Mouse (Mus musculus) megakaryocyte-erythroid progenitor cell, adult 5-6 weeks (primary cell): ENCODE results near the gene Rps27a. TPM values are rescaled to one million over a fixed set of nuclear protein-coding genes. Genes with fewer than 3 reads are reported as not detected.
"Not testable (repeated sequence)": the region's sequence is repeated elsewhere in the genome, so short reads cannot be mapped to it uniquely, and the experiment has no call there.

ENCODE experiments used
- ATAC-seq: replicated peaks from 2 replicates; pipeline ENCODE4 v1.8.0; 2016; ENCODE audit warnings: mild to moderate bottlenecking, inconsistent platforms; ENCODE audit not compliant: severe bottlenecking, poor library complexity, low FRiP score, low TSS enrichment
- total RNA-seq, 2 experiments: library from RNA; stranded (forward) in 1 of 2; stranded (reverse) in 1 of 2; fragments of 200-1000, 215-1000 nt in 1 of 2; fragments of >200 nt in 1 of 2; fragmentation: Nextera tagmentation in 1 of 2; gene quantifications; 2 replicates each; pipeline ENCODE4 v1.2.3; 2014 to 2017

Gene Rps27a
- total RNA-seq (2014; fragmentation: Nextera tagmentation) (4,800 and 5,317 TPM in 2 replicates), total RNA-seq (2017) (1,061 and 1,131 TPM in 2 replicates)

DNA sequence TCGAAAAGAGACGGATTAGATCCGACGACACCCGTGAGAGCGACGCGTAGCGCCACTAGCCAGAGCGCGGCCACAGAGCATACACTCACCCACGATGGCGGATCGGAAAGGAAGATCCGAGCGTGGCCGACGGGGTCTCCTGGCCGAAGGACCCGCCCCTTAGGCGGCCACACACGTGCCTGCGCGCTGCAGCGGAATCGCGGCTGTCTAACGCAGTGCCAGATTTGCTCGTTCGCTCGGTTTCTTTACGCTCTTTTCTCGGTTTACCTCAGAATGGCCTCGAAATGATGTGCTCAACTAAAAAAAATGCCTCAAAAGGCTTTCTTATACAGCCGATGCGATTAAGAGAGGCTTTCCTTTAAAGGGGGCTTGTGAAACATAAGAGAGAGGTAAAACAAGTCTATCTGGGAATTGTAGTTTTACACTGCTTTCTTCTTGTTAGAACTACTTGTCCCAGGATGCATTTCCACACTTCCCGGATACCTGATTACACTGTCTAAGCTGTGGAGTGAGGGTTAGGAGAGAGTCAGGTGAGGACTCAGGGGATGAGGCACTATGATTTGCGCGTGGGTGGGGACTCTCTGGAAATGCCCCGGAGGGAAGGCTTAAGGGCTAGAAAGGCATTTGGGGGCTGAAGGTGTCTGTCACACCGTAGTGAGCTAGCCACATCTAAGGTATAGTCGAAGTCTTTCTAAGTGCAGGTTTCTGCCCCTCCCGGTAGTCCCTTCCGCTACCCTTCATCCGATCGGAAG lies at the start of gene Rps27a, which contains the start of gene Clhc1:
Gene Rps27a (minus strand): TSS at position 358 of the 752 bp plus-strand sequence.
Gene Clhc1 (plus strand): TSS at position 199 of the 752 bp plus-strand sequence.
- peak; percentile 86 for ATAC-seq

DNA sequence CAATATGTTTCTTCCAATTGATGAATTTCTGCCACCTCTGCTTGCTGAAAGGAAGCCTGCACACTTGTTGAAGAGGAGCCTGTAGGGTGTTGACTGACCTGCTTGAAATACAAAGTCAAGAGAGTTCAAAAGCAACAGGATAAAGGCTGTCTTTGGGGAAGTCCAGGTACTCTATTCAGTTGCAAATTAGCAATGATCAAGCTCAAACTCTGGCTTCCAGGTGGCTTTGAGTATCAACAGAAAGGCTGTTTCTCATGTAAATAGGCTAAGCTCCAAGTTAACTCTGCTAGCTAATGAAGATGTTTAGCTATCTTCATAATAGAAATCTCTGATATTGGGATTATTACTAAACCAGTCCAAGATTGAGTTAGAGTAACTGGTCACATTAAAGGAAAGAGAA lies 49.2 kb upstream of the Rps27a start:
- ATAC-seq = no peak

DNA sequence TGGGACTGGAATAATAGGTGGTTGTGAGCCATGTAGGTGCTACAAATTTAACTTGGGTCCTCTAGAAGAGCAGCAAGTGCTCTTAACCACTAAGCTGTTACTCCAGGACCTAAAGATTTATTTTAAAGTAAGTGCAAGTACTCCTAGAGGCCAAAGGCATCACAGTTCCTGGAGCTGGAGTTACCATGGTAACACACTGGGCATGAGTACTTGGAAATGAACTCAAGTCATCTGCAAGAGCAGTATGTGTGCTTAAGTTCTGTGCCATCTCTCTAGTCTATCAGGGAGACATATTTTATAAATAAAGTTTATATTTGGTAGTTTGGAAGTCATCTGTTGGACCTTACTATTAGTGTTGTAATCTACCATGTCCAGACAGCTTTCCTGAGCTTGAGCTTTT lies 47.3 kb upstream of the Rps27a start:
- no peak for ATAC-seq

DNA sequence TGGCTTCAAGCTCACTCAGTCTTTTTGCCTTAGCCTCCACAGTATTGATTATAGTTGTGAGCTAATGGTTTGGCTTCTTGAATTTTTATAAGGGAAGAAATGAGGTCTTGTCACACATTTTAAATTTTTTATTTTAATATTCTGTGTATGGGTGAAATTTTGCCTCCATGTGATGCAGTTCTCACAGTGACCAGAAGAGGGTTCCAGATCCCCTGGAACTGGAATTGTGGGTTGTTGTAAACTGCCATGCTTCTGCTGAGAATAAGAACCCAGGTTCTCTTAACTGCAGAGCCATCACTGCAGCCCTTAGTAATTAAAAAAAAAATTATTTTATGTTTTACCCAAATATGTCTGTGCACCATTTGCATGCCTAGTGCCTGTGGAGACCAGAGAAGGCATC lies 31.7 kb upstream of the Rps27a start:
- ATAC-seq = peak; percentile 71; the same call in 1 of the 2 replicates

DNA sequence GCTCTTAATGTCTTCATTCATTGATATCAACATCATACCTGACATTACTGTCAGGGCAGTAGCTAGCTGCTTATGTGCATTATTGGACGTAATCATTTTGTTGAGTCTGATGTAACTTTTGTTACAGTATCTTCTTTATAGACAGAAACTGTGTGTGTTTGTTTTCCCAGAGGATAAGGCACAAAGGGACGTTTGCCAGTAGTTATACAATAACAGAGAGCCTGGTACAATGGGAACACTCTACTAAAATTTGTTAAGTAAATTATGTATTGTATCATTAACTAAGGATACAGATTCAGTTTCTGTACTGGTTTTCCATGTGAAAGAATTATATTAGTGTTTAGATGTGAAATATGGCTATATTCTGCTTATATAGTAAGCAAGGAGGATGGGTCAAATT lies 24.7 kb upstream of the Rps27a start:
- ATAC-seq = no peak

DNA sequence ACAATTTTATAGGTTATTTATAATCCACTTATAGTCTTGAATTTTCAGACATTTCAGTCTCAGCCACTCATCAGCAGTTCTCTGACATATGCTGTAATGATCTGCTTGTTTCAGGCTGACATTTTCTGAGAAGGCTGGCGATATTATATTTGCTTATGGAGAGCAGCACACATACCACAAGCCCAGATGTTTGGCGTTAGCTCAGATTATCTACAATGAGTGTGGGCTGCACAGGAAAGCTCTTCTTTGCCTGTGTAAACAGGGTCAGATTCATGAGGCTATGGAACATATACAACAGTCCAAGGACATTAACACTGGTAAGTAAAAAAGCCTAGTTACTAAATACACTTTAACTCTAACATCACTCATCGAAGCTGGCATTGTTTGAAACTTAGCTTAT lies 23.6 kb upstream of the Rps27a start:
- ATAC-seq = no peak

DNA sequence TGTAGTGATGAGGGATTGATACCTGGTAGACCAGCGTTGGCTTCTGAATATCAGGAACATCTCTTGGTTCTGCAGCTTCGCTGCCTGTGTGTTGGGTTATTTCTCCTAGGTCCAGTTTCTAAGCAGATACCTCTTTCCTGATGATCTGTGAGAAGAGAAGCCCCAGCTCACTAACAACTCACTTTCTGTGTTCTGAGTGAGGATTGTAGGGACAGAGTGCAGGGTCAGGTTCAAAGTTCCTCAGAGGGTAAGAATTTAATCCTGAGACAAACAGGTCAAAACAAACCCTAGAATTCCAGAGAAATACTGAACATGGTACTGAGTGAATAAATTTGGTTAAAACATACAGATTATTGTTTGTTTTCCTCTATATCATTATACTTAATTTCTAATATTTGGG lies 15.5 kb upstream of the Rps27a start:
- ATAC-seq = no peak

DNA sequence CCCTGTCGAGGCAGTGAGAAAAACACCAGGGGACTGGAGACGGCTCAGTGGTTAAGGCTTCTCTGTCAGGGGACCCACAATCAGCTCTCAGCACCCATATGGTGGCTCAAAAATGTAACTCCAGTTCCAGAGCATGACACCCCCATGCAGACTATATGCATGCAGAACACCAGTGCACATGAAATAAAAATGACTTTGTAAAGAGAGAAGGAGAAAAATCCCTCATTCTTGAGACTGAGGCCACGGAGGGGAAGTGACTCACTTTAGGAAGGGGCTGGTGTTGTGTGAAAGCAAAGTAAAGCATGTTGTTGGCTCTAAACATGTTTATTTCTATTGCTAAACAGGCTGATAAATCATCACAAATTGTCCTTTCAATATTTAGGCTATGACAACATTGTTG lies 13.1 kb upstream of the Rps27a start:
- no peak for ATAC-seq

DNA sequence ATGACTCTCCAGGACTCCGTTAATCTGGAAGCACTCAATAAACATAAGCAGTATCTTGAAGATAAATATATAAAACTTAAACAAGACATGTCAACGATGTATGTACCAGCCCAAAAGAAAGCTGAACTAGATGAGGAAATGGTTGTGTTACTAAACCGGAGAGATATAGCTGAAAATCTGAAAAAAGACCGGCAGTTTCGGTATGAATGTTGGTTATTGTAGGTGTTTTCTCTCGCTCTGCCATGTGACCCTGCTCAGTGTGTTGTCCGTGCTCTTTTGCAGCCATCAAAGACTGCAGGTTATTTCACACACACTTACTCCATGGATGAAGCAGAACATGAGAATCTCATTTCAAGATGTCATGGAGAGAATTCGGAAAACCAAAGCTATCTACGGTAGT lies 12.5 kb upstream of the Rps27a start:
- ATAC-seq = no peak

DNA sequence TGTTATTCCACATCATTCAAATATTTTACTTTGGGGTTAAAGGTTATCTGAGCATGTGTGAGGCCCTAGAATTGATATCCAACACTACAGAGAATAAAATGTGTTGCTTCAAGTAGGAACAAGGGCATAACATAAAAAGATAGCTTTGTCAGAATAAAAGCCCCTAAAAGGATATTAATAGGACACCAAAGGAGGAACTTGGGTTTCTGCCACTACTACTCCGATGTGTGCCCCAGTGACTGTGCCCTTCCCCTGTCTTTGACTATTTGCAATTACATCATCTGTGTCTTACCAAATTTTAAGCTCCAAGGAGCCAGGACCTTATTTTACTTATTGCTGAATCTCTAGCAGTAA lies 1.5 kb upstream of the Rps27a start:
- 0 out of 2 replicates have a peak, but pooled peaks have one; percentile 16 for ATAC-seq

DNA sequence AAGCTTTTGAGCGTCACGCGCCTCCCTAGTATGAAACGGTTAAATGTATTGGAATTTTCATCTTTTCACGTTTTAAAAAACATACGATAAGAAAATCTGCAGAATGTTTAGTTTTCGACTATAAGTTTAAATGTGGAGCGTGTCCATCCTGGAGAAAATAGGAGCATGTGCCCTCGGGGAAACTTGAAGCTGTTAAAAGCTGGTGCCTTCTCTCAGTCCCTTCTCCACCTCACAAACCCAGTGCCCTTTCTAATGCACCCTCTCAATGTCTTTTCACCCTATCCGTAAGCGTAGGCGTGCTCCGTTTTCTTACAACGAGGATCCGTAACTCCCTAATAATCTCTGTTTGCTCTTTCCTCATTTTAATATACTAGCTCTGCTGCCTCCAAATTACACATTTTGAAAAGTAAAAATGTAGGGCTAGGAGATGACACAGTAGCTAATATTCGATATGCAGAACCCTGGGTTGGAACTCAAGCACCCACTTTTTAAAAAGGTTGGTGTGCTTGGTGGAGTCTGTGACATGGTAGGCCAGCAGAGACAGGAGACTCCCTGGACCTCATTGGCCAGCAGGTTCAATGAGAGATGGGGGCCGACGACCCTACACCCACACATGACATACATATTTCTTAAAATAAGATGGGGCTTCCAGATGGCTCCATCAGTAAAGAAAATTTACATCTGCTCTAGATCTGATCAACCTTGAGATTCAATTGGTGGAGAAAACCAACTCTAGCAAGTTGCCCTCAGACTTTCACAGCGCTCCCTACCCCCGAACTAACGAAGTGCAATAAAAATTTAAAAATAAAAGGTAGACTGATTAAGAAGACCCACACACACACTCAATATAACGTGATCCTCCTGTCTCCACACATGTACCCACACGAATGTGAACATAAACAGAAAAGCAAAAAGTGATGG lies 855 bp upstream of the Rps27a start:
- 0 out of 2 replicates have a peak, but pooled peaks have one; percentile 11 for ATAC-seq

DNA sequence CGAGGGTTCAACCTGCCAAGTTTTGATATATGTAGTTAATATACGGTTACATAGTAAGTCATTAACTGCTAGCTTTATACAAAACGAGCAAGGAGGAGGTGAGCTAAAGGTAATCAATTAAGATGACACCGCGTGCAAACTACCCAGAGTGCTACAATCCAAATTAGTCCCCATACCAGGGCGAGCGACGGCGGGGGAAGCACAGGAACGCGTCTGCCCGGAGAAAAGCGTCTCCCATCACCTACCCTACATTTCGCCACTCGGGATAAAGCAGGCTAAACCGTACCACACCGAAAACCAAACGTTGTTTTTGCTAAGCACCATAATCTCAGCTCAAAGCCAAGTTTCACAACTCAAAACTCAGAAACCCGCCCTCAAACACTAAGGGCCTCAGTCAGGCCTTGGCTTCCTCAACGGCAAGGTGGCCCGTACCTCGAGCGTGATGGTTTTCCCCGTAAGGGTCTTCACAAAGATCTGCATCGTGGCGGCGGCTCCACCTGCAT lies 609 bp downstream of the Rps27a start:
- ATAC-seq = no peak; the same call in none of the 2 replicates

DNA sequence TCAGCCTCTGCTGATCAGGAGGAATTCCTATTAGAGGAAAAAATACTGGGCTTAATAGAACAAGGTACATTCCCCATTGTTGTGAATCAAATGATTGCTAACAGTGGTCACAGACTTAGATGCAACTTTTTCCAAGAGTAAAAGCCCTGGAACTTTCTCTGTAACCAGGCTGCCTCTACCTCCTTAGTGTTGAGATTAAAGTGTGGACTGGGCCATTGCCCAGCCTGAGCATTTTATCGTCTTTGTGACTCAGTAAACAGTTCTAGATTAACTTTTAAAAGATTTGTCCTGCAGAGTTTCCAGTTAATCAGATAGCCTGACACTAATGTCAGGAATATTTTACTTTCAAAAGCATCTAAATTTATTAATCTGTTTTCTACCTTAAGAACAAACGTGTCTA lies 1.1 kb downstream of the Rps27a start:
- ATAC-seq = no peak

DNA sequence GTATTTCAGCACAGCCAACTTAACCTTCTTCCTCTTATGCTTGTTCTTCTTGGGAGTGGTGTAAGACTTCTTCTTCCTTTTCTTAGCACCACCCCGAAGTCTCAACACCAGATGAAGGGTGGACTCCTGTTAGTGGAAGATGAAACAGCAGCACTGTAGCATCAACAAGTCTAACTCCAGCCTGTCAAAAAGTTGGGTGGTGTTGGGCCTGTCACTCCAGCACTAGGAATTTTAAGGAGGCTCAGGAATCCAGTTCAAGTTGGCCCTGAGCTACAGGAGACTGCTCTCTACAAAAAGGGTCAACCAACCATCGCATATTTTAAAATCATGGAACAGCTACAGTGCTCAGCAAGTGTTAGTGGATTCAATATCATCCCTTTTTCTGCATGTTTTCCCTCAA lies 1.6 kb downstream of the Rps27a start:
- not testable (repeated sequence) for ATAC-seq

DNA sequence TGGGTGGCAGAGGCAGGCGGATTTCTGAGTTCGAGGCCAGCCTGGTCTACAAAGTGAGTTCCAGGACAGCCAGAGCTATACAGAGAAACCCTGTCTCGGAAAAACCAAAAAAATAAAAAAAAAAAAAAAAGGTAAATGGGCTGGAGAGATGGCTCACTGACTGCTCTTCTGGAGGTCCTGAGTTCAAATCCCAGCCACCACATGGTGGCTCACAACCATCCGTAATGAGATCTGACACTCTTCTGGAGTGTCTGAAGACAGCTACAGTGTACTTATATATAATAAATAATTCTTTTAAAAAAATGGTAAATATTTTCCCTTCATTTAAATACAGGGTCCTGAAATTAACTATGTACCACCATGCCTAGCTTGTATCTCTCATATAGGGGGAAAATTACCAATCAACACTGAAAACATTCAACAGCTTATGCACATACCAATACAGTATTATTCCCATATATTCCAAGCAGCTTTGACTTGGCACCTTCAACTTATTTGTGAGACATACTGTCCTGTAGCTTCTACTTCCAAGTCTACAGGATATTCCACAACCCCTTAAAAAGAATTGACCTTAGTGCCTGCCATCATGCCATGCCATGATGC lies 2.7 kb downstream of the Rps27a start:
- not testable (repeated sequence) for ATAC-seq

DNA sequence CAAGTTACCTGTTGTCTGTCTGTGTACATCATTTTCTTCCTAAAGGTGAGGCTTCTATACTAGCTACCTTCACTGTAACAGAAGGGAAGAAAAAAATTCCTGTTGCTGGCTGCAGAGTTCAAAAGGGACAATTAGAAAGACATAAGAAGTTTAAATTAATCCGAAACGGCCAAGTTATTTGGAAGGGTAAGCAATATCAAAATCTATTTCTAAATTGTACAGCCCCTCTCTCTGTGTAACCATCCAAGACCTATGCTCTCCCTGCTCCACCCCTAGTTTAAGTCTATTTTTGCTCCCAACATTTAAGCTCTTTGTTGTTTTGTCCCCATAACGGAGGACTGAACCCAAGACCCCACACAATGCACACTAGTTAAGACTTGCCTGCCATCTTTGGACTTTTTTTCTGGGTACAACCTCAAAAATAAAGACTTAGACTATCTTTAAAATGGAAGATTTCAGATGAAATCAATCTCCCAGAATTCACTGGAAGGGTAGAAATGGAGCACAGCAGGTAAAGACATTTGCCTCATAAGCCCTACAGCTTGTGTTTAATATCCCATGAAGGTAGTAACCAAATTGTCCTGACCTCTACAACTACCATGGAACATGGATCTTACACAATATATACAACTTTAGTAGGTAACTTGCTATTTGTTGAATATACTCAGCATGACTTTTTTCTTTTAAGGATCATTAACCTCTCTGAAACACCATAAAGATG lies 3.5 kb downstream of the Rps27a start:
- ATAC-seq = no peak

DNA sequence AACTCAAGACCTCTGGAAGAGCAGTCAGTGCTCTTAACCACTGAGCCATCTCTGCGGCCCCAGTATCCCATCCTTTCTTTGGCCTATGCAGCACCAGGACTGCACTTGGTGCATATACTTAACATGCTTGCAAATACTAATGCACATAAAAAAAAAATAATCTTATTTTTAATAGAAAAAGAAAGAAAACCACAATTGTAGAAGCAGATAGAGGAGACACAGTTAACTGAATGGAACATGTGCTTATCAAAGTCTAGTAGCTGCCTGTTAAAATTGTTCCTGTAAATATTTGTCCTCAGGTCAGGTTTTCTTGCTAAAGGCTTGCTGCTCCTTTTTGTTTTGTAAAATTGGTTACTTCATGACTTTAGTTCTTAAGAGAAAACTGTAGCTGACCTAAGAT lies 9.7 kb downstream of the Rps27a start:
- peak; percentile 43 for ATAC-seq

DNA sequence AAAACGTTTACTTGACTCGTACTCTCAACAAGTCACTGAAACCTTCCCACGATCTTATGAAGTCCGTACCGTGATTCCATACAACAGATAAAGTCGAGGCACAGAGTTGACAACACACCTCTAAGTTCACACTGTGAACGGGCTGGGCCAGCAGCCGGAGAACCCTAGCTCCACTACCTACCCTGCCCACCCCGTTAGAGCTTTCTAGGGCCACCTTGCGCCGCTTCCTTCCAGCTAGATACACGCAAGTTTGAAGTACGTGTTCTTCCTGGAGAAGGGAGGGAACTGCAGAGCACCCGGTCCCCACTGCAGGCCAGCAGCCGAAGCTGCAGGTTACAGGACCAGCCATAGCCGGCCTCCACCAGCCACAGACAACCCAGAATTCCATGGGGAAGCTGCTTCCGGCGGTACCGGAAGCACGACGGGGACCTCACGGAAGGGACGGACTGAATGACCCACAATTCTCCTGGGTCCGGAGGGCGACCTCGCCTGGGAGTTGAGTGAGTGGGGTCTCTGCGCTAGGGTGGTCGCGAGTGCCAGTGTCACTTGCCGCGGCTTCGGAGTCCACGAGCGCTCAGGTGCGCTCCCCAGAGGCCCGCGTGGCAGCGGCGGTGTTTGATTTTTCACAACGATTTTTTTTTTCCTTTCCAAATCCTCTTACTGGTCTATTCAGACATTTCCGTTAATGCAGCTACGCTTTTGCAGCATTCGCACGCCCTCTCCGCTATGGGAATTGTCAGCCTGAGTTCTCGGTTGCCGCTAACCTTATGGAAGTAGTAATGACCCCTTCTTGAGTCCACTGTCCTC lies 21.7 kb downstream of the Rps27a start, which contains the start of gene Mtif2:
Gene Mtif2 (plus strand): TSS at position 421 of the 807 bp plus-strand sequence.
- ATAC-seq = peak; percentile 94
